Mouse (Mus musculus) intestine, embryonic 14.5 days (tissue): ENCODE results near the gene Mroh2a. TPM values are rescaled to one million over a fixed set of nuclear protein-coding genes. Genes with fewer than 3 reads are reported as not detected.

ENCODE experiments used
- ATAC-seq: fragments of 200-750 bp; cut with Nextera tagmentation; replicated peaks from 2 replicates; pipeline ENCODE4 v1.8.0; 2017; ENCODE audit warnings: low read depth, moderate number of reproducible peaks, moderate TSS enrichment, moderate library complexity; ENCODE audit not compliant: low FRiP score, low TSS enrichment
- DNase-seq: peaks from one replicate; pipeline ENCODE4 v3.0.0-alpha.2; 2018; ENCODE audit warnings: low spot score
- H3K27ac ChIP-seq: fragments of 300-500 bp; sonication (generic); 2 replicates; pipeline ENCODE4 v1.5.1; 2014; ENCODE audit warnings: low read depth, mild to moderate bottlenecking, control low read depth
- H3K27me3 ChIP-seq: fragments of 300-500 bp; sonication (generic); replicated peaks from 2 replicates; pipeline ENCODE4 v1.6.1; 2014; ENCODE audit warnings: low read length, control low read depth; ENCODE audit not compliant: control insufficient read depth, insufficient read depth
- H3K36me3 ChIP-seq: fragments of 300-500 bp; sonication (generic); 2 replicates; pipeline ENCODE4 v1.6.1; 2014; ENCODE audit warnings: low read length, control low read depth; ENCODE audit not compliant: control insufficient read depth, insufficient read depth
- H3K4me1 ChIP-seq: fragments of 300-500 bp; sonication (generic); replicated peaks from 2 replicates; pipeline ENCODE4 v1.6.1; 2014; ENCODE audit warnings: low read length, control low read depth, mixed read lengths; ENCODE audit not compliant: control insufficient read depth, insufficient read depth
- H3K4me2 ChIP-seq: fragments of 300-500 bp; sonication (generic); 2 replicates; pipeline ENCODE4 v1.6.1; 2014; ENCODE audit warnings: low read length
- H3K4me3 ChIP-seq: fragments of 300-500 bp; sonication (generic); 2 replicates; pipeline ENCODE4 v1.5.1; 2014; ENCODE audit warnings: low read depth, low read length, control low read depth, mixed read lengths
- H3K9ac ChIP-seq: fragments of 300-500 bp; sonication (generic); 2 replicates; pipeline ENCODE4 v1.6.1; 2014; ENCODE audit warnings: mild to moderate bottlenecking, low read length
- H3K9me3 ChIP-seq: fragments of 300-500 bp; sonication (generic); 2 replicates; pipeline ENCODE4 v1.6.1; 2016; ENCODE audit warnings: low read length, control low read depth; ENCODE audit not compliant: control insufficient read depth
- WGBS: fragments of 180-500 bp; shearing (Covaris S2); extraction: QIAGEN DNeasy Blood & Tissue Kit; methylation state at CpG from one replicate; pipeline ENCODE4 v1.1.7; 2014; 5-methylcytosine and 5-hydroxymethylcytosine counted together
- polyA plus RNA-seq: library from polyadenylated mRNA; unstranded; fragments of >200 nt; fragmentation: Nextera tagmentation; extraction: Ambion mirVana; gene quantifications from 2 replicates; pipeline ENCODE4 v1.2.1, GENCODE M21; 2014

Mroh2a gene
- polyA plus RNA-seq, 1 experiment from 2014 or later = 1.1 TPM

GRCm38 (mm10) chr1:88262255-88262654 is 35.5 kb downstream of the Mroh2a start:
- Histone ChIP-seq H3K27me3 (no peaks in the 10 kb centered on the region), H3K4me1 (no peaks in the 10 kb centered on the region; the same call in 1 of the 2 replicates), H3K9ac (no peak overlapping the region), H3K36me3 (peaks cover 79% of the 10 kb centered on the region), H3K9me3 (peaks cover 2% of the 10 kb centered on the region), H3K27ac (no peak overlapping the region), H3K4me2 (no peak overlapping the region), H3K4me3 (no peak overlapping the region)
- DNase-seq = peak; percentile 86
- ATAC-seq = peak; percentile 3; the same call in 1 of the 2 replicates
- 70% methylated on average over 4 of the region's 4 CpGs for WGBS

- no peak overlapping the region for H3K4me3 ChIP-seq
- no peak overlapping the region for H3K9ac ChIP-seq
- no peaks in the 10 kb centered on the region for H3K9me3 ChIP-seq
- no peak for ATAC-seq
- 72% methylated on average over 6 of the region's 6 CpGs for WGBS
- no peak overlapping the region for H3K4me2 ChIP-seq
- H3K36me3 ChIP-seq = peaks cover 86% of the 10 kb centered on the region
- no peaks in the 10 kb centered on the region; the same call in 1 of the 2 replicates for H3K4me1 ChIP-seq
- no peak for DNase-seq
- H3K27ac ChIP-seq = no peak overlapping the region
- H3K27me3 ChIP-seq = no peaks in the 10 kb centered on the region
Measured at GRCm38 (mm10) chr1:88262961-88263360, 36.2 kb downstream of the Mroh2a start.

GRCm38 (mm10) chr1:88263778-88264177 is 37.0 kb downstream of the Mroh2a start:
- Histone ChIP-seq H3K27ac (no peak overlapping the region), H3K9ac (no peak overlapping the region), H3K9me3 (no peaks in the 10 kb centered on the region), H3K36me3 (peaks cover 94% of the 10 kb centered on the region), H3K4me1 (no peaks in the 10 kb centered on the region; the same call in 1 of the 2 replicates), H3K27me3 (no peaks in the 10 kb centered on the region), H3K4me3 (no peak overlapping the region), H3K4me2 (no peak overlapping the region)
- DNase-seq = no peak
- ATAC-seq = no peak
- 90% methylated on average over 5 of the region's 5 CpGs for WGBS

- Histone ChIP-seq H3K27ac (no peak overlapping the region), H3K9ac (no peak overlapping the region), H3K4me1 (no peaks in the 10 kb centered on the region; the same call in 1 of the 2 replicates), H3K4me3 (no peak overlapping the region), H3K36me3 (peaks cover 100% of the 10 kb centered on the region), H3K4me2 (no peak overlapping the region), H3K27me3 (no peaks in the 10 kb centered on the region), H3K9me3 (no peaks in the 10 kb centered on the region)
- ATAC-seq (no peak), DNase-seq (no peak)
- WGBS = 87% methylated on average over 7 of the region's 7 CpGs
Measured at GRCm38 (mm10) chr1:88264237-88264868, 37.6 kb downstream of the Mroh2a start.

GRCm38 (mm10) chr1:88264869-88265240 is 38.1 kb downstream of the Mroh2a start:
- no peak overlapping the region for H3K9ac ChIP-seq
- 79% methylated on average over 4 of the region's 4 CpGs for WGBS

GRCm38 (mm10) chr1:88266123-88266522 is 39.3 kb downstream of the Mroh2a start:
- no peak overlapping the region for H3K4me2 ChIP-seq
- H3K36me3 ChIP-seq = peaks cover 91% of the 10 kb centered on the region
- H3K4me1 ChIP-seq = no peaks in the 10 kb centered on the region; the same call in 1 of the 2 replicates
- no peak overlapping the region for H3K4me3 ChIP-seq
- ATAC-seq = no peak
- DNase-seq = no peak
- no peaks in the 10 kb centered on the region for H3K9me3 ChIP-seq
- no peak overlapping the region for H3K9ac ChIP-seq
- no peak overlapping the region for H3K27ac ChIP-seq
- H3K27me3 ChIP-seq = no peaks in the 10 kb centered on the region
- WGBS = 91% methylated on average over 13 of the region's 13 CpGs

More at GRCm38 (mm10) chr1:88264869-88265240, 38.1 kb downstream of the Mroh2a start:
- Histone ChIP-seq H3K4me1 (no peaks in the 10 kb centered on the region; the same call in 1 of the 2 replicates), H3K27me3 (no peaks in the 10 kb centered on the region), H3K4me3 (no peak overlapping the region), H3K36me3 (peaks cover 100% of the 10 kb centered on the region), H3K27ac (no peak overlapping the region), H3K9me3 (no peaks in the 10 kb centered on the region), H3K4me2 (no peak overlapping the region)
- no peak for ATAC-seq
- no peak for DNase-seq

- 93% methylated on average over 6 of the region's 6 CpGs for WGBS
- no peak overlapping the region for H3K9ac ChIP-seq
- DNase-seq = no peak
Measured at GRCm38 (mm10) chr1:88267489-88267888, 40.7 kb downstream of the Mroh2a start.

GRCm38 (mm10) chr1:88268070-88268469 is 41.3 kb downstream of the Mroh2a start:
- DNase-seq = no peak
- Histone ChIP-seq H3K4me3 (no peak overlapping the region), H3K4me1 (no peaks in the 10 kb centered on the region), H3K4me2 (no peak overlapping the region), H3K9me3 (no peaks in the 10 kb centered on the region), H3K36me3 (peaks cover 91% of the 10 kb centered on the region), H3K27ac (no peak overlapping the region), H3K27me3 (no peaks in the 10 kb centered on the region), H3K9ac (no peak overlapping the region)
- WGBS = 88% methylated on average over 6 of the region's 6 CpGs
- ATAC-seq = no peak

More at GRCm38 (mm10) chr1:88267489-88267888, 40.7 kb downstream of the Mroh2a start:
- ATAC-seq = no peak
- Histone ChIP-seq H3K4me1 (no peaks in the 10 kb centered on the region; the same call in 1 of the 2 replicates), H3K4me3 (no peak overlapping the region), H3K4me2 (no peak overlapping the region), H3K36me3 (peaks cover 91% of the 10 kb centered on the region), H3K9me3 (no peaks in the 10 kb centered on the region), H3K27me3 (no peaks in the 10 kb centered on the region), H3K27ac (no peak overlapping the region)
